Mouse (Mus musculus): Measurements from ENCODE around the gene Glis3. TPM values are rescaled to one million over a fixed set of nuclear protein-coding genes. Genes with fewer than 3 reads are reported as not detected.

Glis3 gene
- polyA plus RNA-seq, 1 experiment, result 6.5 TPM

GRCm38 (mm10) chr19:28684347-28684746, 4.5 kb upstream of the Glis3 start:
- TF ChIP-seq CTCF (IDR thresholded peaks at IDR 0.05; ENCODE audit: insufficient read depth, low read length) (no peak), POLR2A (IDR thresholded peaks at IDR 0.05; ENCODE audit: borderline replicate concordance, extremely low read depth, low read depth, low read length) (no peak)
- DNase-seq, result no peak
- 78% methylated on average over 6 of the region's 6 CpGs for WGBS
- Histone ChIP-seq H3K4me3 (replicated peaks; ENCODE audit: extremely low read depth, low read depth, low read length) (no peak overlapping the region), H3K4me1 (ENCODE audit: control insufficient read depth, insufficient read depth, low read length) (no peaks in the 10 kb centered on the region)

DNA sequence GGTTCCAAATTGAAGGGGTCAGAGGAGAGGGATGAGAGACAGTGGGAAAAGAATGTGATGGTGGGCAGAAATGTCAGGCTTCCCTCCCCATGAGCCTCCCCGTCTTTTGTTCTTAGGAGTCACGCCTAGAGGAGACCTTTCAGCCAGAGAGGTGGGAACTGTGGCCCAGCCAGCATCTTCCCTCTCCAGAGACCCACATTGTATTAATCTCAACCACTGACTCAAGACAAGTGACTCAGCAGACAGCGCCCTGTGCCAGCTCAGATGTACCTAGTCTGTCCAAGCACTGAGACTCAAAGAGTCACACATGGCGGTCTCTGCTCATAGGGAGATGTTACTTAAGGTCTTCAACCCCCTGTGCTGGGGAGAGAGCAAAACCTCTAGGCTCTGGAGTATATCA, 3.5 kb upstream of the Glis3 start:
- DNase-seq, result no peak
- Histone ChIP-seq H3K4me3 (replicated peaks; ENCODE audit: extremely low read depth, low read depth, low read length) (no peak overlapping the region), H3K4me1 (ENCODE audit: control insufficient read depth, insufficient read depth, low read length) (no peaks in the 10 kb centered on the region)
- TF ChIP-seq CTCF (IDR thresholded peaks at IDR 0.05; ENCODE audit: insufficient read depth, low read length), result no peak
- no peak for TF ChIP-seq POLR2A (IDR thresholded peaks at IDR 0.05; ENCODE audit: borderline replicate concordance, extremely low read depth, low read depth, low read length)
- 90% methylated on average over 4 of the region's 4 CpGs for WGBS

DNA sequence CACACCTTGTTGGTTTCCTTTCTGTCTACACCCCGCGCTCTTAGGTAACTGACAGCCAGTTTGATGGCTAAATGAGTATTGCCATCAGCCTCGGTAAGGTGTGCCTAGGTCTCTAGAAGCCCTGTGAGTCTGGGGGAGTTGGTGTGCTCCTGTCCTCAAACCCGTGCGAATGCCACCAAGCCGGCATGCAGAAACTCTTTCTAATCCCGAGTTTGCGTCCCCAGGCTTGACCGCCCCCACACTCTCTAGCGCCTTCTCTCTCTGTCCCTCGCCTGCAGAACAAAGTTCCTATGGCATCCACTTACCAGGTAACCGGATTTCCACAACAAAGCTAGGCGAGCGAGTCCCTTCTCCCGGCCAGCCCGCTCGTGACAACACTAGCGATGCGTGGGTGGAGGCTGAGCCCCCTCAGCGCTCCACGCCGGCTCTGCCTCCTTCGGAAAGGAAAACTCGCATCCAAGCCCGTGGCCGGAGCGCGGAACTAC, 544 bp downstream of the Glis3 start:
- TF ChIP-seq POLR2A (IDR thresholded peaks at IDR 0.05; ENCODE audit: borderline replicate concordance, extremely low read depth, low read depth, low read length), result peak; percentile 38; the same call in 1 of the 2 replicates
- TF ChIP-seq CTCF (IDR thresholded peaks at IDR 0.05; ENCODE audit: insufficient read depth, low read length), result no peak
- Histone ChIP-seq H3K4me3 (replicated peaks; ENCODE audit: extremely low read depth, low read depth, low read length) (peak overlapping the region; percentile 75), H3K4me1 (ENCODE audit: control insufficient read depth, insufficient read depth, low read length) (no peaks in the 10 kb centered on the region; the same call in 1 of the 2 replicates)
- under 1% methylated on average over 28 of the region's 28 CpGs for WGBS
- DNase-seq, result no peak

DNA sequence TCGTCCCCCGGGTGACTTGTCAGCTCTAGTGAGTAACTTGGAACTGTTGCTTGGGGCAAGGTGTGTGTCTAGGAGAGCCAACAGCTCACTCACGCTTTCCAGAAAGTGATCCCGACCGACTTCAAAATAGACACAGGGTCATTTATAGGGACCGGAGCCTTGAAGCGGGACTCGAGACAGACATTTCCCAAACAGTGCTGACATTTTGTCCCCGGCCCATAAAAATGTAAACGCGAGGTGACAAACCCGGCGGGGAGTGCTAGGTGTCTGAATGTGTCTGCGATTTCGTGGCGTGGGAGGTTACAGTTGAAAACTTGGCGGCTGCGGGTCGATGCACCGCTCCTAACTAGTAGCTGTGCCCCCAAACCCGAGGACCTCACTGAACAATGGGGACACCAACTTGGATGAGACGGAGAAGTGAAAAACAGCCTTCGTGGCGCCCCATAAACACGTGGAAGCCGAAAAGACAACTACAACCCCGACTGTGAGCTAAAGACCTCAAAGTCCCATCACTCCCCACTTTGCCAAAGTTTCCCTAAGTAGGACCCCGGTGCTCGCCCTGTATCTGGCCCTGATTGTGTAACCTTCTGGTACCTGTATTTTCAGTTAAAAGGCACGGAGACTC, 1.1 kb downstream of the Glis3 start:
- H3K4me1 ChIP-seq (ENCODE audit: control insufficient read depth, insufficient read depth, low read length), result no peaks in the 10 kb centered on the region; the same call in 1 of the 2 replicates
- TF ChIP-seq POLR2A (IDR thresholded peaks at IDR 0.05; ENCODE audit: borderline replicate concordance, extremely low read depth, low read depth, low read length), result no peak
- H3K4me3 ChIP-seq (replicated peaks; ENCODE audit: extremely low read depth, low read depth, low read length), result peak overlapping the region; percentile 75
- WGBS, result 1% methylated on average over 30 of the region's 30 CpGs
- peak; percentile 34 for DNase-seq

DNA sequence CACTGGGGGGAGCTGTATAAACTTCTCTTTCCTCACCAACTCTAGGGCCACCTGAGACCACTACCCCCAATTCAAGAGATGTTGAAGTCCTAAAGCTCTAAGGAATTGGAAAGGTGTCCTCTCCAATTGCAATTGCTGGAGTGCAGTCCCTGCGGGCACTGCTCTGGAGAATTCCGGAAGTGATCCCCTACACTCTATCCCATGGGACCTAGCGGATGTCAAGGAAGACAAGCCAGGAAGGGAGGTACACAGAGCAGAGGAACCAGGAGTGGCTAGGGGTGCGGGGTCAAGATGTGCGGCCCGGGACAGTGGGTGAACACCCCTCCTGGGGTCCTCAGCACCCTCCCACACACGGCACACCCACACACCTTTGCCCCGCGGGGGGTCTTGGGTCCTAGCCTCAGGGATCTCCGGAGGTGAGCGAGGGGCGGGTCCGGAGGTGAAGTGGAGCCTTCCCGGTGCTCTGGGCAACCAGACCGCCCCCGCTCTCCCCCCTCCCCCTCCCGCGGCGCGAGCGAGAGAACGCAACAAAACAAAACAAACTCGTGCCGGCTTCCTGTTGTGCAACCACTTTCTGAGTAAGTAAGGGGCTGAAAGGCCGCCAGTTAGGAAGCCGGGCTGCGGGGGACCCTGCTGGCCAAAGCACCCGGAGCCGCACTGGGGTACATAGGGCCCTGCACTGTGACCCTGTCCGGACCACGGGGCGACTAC, 2.0 kb downstream of the Glis3 start:
- H3K4me1 ChIP-seq (ENCODE audit: control insufficient read depth, insufficient read depth, low read length), result no peaks in the 10 kb centered on the region; the same call in 1 of the 2 replicates
- WGBS, result 2% methylated on average over 32 of the region's 32 CpGs
- TF ChIP-seq CTCF (IDR thresholded peaks at IDR 0.05; ENCODE audit: insufficient read depth, low read length) (no peak), POLR2A (IDR thresholded peaks at IDR 0.05; ENCODE audit: borderline replicate concordance, extremely low read depth, low read depth, low read length) (no peak)
- peak; percentile 49 for DNase-seq
- peak overlapping the region; percentile 75 for H3K4me3 ChIP-seq (replicated peaks; ENCODE audit: extremely low read depth, low read depth, low read length)

GRCm38 (mm10) chr19:28677045-28677727, 2.7 kb downstream of the Glis3 start:
- H3K4me1 ChIP-seq (ENCODE audit: control insufficient read depth, insufficient read depth, low read length), result no peaks in the 10 kb centered on the region; the same call in 1 of the 2 replicates
- H3K4me3 ChIP-seq (replicated peaks; ENCODE audit: extremely low read depth, low read depth, low read length), result no peak overlapping the region
- no peak for TF ChIP-seq CTCF (IDR thresholded peaks at IDR 0.05; ENCODE audit: insufficient read depth, low read length)
- no peak for TF ChIP-seq POLR2A (IDR thresholded peaks at IDR 0.05; ENCODE audit: borderline replicate concordance, extremely low read depth, low read depth, low read length)
- DNase-seq, result no peak
- 12% methylated on average over 8 of the region's 8 CpGs for WGBS

DNA sequence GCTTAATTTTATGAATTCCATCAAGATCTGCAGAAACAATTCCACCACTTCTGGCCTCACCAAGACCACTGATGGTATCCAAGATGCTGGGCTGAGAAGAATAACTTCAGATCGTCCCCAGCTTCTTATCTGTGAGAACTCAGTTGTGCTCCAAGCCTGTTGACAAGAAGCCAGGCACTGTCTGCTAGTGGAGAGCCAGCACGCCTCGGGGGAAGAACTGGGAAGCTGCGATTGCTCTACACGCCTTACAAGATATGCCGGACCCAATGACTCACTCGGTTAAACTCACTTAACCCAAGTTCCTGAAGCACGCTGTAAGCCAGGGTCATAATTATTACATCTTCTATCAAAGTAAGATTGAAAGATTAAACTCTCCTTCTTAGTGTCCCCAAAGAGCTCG, 16.1 kb downstream of the Glis3 start:
- no peak for TF ChIP-seq POLR2A (IDR thresholded peaks at IDR 0.05; ENCODE audit: borderline replicate concordance, extremely low read depth, low read depth, low read length)
- no peak for TF ChIP-seq CTCF (IDR thresholded peaks at IDR 0.05; ENCODE audit: insufficient read depth, low read length)
- DNase-seq, result no peak
- H3K4me1 ChIP-seq (ENCODE audit: control insufficient read depth, insufficient read depth, low read length), result no peaks in the 10 kb centered on the region
- 73% methylated on average over 9 of the region's 9 CpGs for WGBS
- no peak overlapping the region for H3K4me3 ChIP-seq (replicated peaks; ENCODE audit: extremely low read depth, low read depth, low read length)

DNA sequence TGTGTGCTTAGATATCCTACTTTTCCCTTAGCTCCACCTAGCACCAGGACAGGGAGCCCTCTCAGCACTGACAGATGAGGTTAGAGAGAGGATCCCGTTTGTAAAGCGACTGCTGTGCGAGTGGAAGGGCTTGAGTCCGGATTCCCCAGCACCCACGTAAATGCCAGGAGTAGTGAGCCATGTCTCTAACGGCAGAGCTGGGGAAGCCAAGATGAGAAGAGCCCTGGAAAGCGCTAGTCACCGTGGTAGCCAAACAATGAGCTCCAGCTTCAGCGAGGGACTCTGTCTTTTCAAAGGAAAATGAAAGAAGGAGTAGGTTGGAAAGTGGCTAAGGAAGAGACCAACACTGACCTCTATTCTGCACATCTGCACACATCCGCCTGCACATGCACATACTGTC, 16.7 kb downstream of the Glis3 start:
- TF ChIP-seq CTCF (IDR thresholded peaks at IDR 0.05; ENCODE audit: insufficient read depth, low read length), result no peak
- no peak for TF ChIP-seq POLR2A (IDR thresholded peaks at IDR 0.05; ENCODE audit: borderline replicate concordance, extremely low read depth, low read depth, low read length)
- no peak for DNase-seq
- H3K4me1 ChIP-seq (ENCODE audit: control insufficient read depth, insufficient read depth, low read length), result no peaks in the 10 kb centered on the region
- no peak overlapping the region for H3K4me3 ChIP-seq (replicated peaks; ENCODE audit: extremely low read depth, low read depth, low read length)
- 63% methylated on average over 10 of the region's 10 CpGs for WGBS

- DNase-seq, result no peak
- TF ChIP-seq CTCF (IDR thresholded peaks at IDR 0.05; ENCODE audit: insufficient read depth, low read length) (no peak), POLR2A (IDR thresholded peaks at IDR 0.05; ENCODE audit: borderline replicate concordance, extremely low read depth, low read depth, low read length) (no peak)
- H3K4me1 ChIP-seq (ENCODE audit: control insufficient read depth, insufficient read depth, low read length), result no peaks in the 10 kb centered on the region
- no peak overlapping the region for H3K4me3 ChIP-seq (replicated peaks; ENCODE audit: extremely low read depth, low read depth, low read length)
- 78% methylated on average over 8 of the region's 8 CpGs for WGBS
These were observed 17.4 kb downstream of the Glis3 start for GRCm38 (mm10) chr19:28662474-28662873.

All from lung, adult 2 months (tissue).